Mouse (Mus musculus) midbrain, embryonic 14.5 days (tissue): ENCODE results near the gene Uaca. TPM values are rescaled to one million over a fixed set of nuclear protein-coding genes. Genes with fewer than 3 reads are reported as not detected.

Experiments
- ATAC-seq: fragments of 200-750 bp; cut with Nextera tagmentation; 2 replicates; pipeline ENCODE4 v1.8.0; 2017; ENCODE audit warnings: moderate number of reproducible peaks, moderate library complexity; ENCODE audit not compliant: low FRiP score, low TSS enrichment
- DNase-seq: peaks from one replicate; pipeline ENCODE4 v3.0.0-alpha.2; 2015
- H3K27ac ChIP-seq: fragments of 300-500 bp; sonication (generic); replicated peaks from 2 replicates; pipeline ENCODE4 v1.5.1; 2014; ENCODE audit warnings: mild to moderate bottlenecking, low read depth, low read length, moderate library complexity
- H3K27me3 ChIP-seq: fragments of 300-500 bp; sonication (generic); 2 replicates; pipeline ENCODE4 v1.6.1; 2014; ENCODE audit warnings: low read length, control low read depth, mixed read lengths; ENCODE audit not compliant: control insufficient read depth, insufficient read depth
- H3K36me3 ChIP-seq: fragments of 300-500 bp; sonication (generic); 2 replicates; pipeline ENCODE4 v1.6.1; 2014; ENCODE audit warnings: low read length, control low read depth; ENCODE audit not compliant: control insufficient read depth, insufficient read depth
- H3K4me1 ChIP-seq: fragments of 300-500 bp; sonication (generic); 2 replicates; pipeline ENCODE4 v1.6.1; 2014; ENCODE audit warnings: mild to moderate bottlenecking, antibody characterized with exemption, low read length, control low read depth; ENCODE audit not compliant: control insufficient read depth, insufficient read depth
- H3K4me2 ChIP-seq: fragments of 300-500 bp; sonication (generic); 2 replicates; pipeline ENCODE4 v1.6.1; 2014; ENCODE audit warnings: mild to moderate bottlenecking, low read length, moderate library complexity
- H3K4me3 ChIP-seq: fragments of 300-500 bp; sonication (generic); replicated peaks from 2 replicates; pipeline ENCODE4 v1.5.1; 2014; ENCODE audit warnings: low read depth, low read length
- H3K9ac ChIP-seq: fragments of 300-500 bp; sonication (generic); replicated peaks from 2 replicates; pipeline ENCODE4 v1.6.1; 2014; ENCODE audit warnings: mild to moderate bottlenecking, low read length, moderate library complexity
- H3K9me3 ChIP-seq: fragments of 300-500 bp; sonication (generic); 2 replicates; pipeline ENCODE4 v1.6.1; 2016; ENCODE audit warnings: low read length, control low read depth, mixed read lengths; ENCODE audit not compliant: control insufficient read depth
- WGBS: fragments of 180-500 bp; shearing (Covaris S2); extraction: QIAGEN DNeasy Blood & Tissue Kit; methylation state at CpG from one replicate; pipeline ENCODE4 v1.1.7; 2014; 5-methylcytosine and 5-hydroxymethylcytosine counted together
- polyA plus RNA-seq: library from polyadenylated mRNA; unstranded; fragments of >200 nt; fragmentation: Nextera tagmentation; extraction: Ambion mirVana; gene quantifications from 2 replicates; pipeline ENCODE4 v1.2.1, GENCODE M21; 2014

The Uaca gene
- polyA plus RNA-seq, 1 experiment from 2014 or later, result 13.8 TPM

GRCm38 (mm10) chr9:60836151-60836550 is 41.8 kb downstream of the Uaca start:
- no peak overlapping the region for H3K9ac ChIP-seq
- no peak overlapping the region for H3K4me2 ChIP-seq
- peaks cover 13% of the 10 kb centered on the region for H3K4me1 ChIP-seq
- DNase-seq (no peak), ATAC-seq (no peak)
- no peaks in the 10 kb centered on the region for H3K27me3 ChIP-seq
- H3K36me3 ChIP-seq, result no peaks in the 10 kb centered on the region
- no peaks in the 10 kb centered on the region for H3K9me3 ChIP-seq
- no peak overlapping the region for H3K27ac ChIP-seq
- WGBS, result 67% methylated on average over 5 of the region's 5 CpGs
- no peak overlapping the region for H3K4me3 ChIP-seq

GRCm38 (mm10) chr9:60837078-60837448 is 42.7 kb downstream of the Uaca start:
- Histone ChIP-seq H3K27ac (no peak overlapping the region), H3K4me1 (peaks cover 13% of the 10 kb centered on the region), H3K9me3 (no peaks in the 10 kb centered on the region), H3K4me2 (peak overlapping the region; percentile 52), H3K27me3 (no peaks in the 10 kb centered on the region), H3K36me3 (no peaks in the 10 kb centered on the region), H3K9ac (no peak overlapping the region), H3K4me3 (no peak overlapping the region)
- no peak for DNase-seq
- no peak for ATAC-seq
- WGBS, result 47% methylated on average over 4 of the region's 4 CpGs

GRCm38 (mm10) chr9:60837449-60838141 is 43.3 kb downstream of the Uaca start:
- Histone ChIP-seq H3K27ac (peak overlapping the region; percentile 39; the same call in 1 of the 2 replicates), H3K27me3 (no peaks in the 10 kb centered on the region), H3K9me3 (no peaks in the 10 kb centered on the region), H3K4me3 (peak overlapping the region; percentile 22), H3K4me2 (peak overlapping the region; percentile 52), H3K4me1 (peaks cover 13% of the 10 kb centered on the region), H3K36me3 (no peaks in the 10 kb centered on the region), H3K9ac (no peak overlapping the region; the same call in 1 of the 2 replicates)
- 1% methylated on average over 20 of the region's 20 CpGs for WGBS
- ATAC-seq (no peak), DNase-seq (peak; percentile 64)

GRCm38 (mm10) chr9:60838331-60838872 is 44.1 kb downstream of the Uaca start:
- no peak for DNase-seq
- 21% methylated on average over 9 of the region's 9 CpGs for WGBS
- Histone ChIP-seq H3K4me2 (peak overlapping the region; percentile 52), H3K27ac (no peak overlapping the region), H3K27me3 (no peaks in the 10 kb centered on the region), H3K36me3 (no peaks in the 10 kb centered on the region), H3K9ac (no peak overlapping the region), H3K9me3 (no peaks in the 10 kb centered on the region), H3K4me3 (no peak overlapping the region), H3K4me1 (peaks cover 13% of the 10 kb centered on the region)
- no peak for ATAC-seq

- Histone ChIP-seq H3K27me3 (no peaks in the 10 kb centered on the region), H3K4me3 (no peak overlapping the region), H3K4me1 (peaks cover 13% of the 10 kb centered on the region), H3K9ac (no peak overlapping the region), H3K36me3 (no peaks in the 10 kb centered on the region), H3K27ac (no peak overlapping the region), H3K4me2 (no peak overlapping the region), H3K9me3 (no peaks in the 10 kb centered on the region)
- ATAC-seq (no peak), DNase-seq (no peak)
- WGBS, result 38% methylated on average over 5 of the region's 5 CpGs
Measured at GRCm38 (mm10) chr9:60841393-60841792, 47.1 kb downstream of the Uaca start.

- Histone ChIP-seq H3K27ac (no peak overlapping the region), H3K36me3 (no peaks in the 10 kb centered on the region), H3K9ac (no peak overlapping the region), H3K4me1 (peaks cover 2% of the 10 kb centered on the region; the same call in 1 of the 2 replicates), H3K27me3 (no peaks in the 10 kb centered on the region), H3K4me2 (no peak overlapping the region), H3K9me3 (no peaks in the 10 kb centered on the region), H3K4me3 (no peak overlapping the region)
- DNase-seq (no peak), ATAC-seq (no peak)
- WGBS, result 79% methylated on average over 6 of the region's 6 CpGs
Measured at GRCm38 (mm10) chr9:60843415-60844076, 49.2 kb downstream of the Uaca start.

- Histone ChIP-seq H3K27me3 (no peaks in the 10 kb centered on the region), H3K4me3 (no peak overlapping the region), H3K4me2 (no peak overlapping the region), H3K27ac (no peak overlapping the region), H3K9me3 (no peaks in the 10 kb centered on the region), H3K4me1 (peaks cover 4% of the 10 kb centered on the region; the same call in 1 of the 2 replicates), H3K36me3 (no peaks in the 10 kb centered on the region), H3K9ac (no peak overlapping the region)
- DNase-seq (peak; percentile 40), ATAC-seq (no peak)
- 20% methylated on average over 9 of the region's 9 CpGs for WGBS
Measured at GRCm38 (mm10) chr9:60848730-60849129, 54.4 kb downstream of the Uaca start.

- no peak for ATAC-seq
- H3K9me3 ChIP-seq, result no peaks in the 10 kb centered on the region
- H3K4me3 ChIP-seq, result no peak overlapping the region
- no peak overlapping the region for H3K9ac ChIP-seq
- H3K27ac ChIP-seq, result no peak overlapping the region
- DNase-seq, result no peak
- no peaks in the 10 kb centered on the region for H3K36me3 ChIP-seq
- no peaks in the 10 kb centered on the region for H3K27me3 ChIP-seq
- peaks cover 4% of the 10 kb centered on the region; the same call in 1 of the 2 replicates for H3K4me1 ChIP-seq
- H3K4me2 ChIP-seq, result no peak overlapping the region
- 85% methylated on average over 12 of the region's 12 CpGs for WGBS
Measured at GRCm38 (mm10) chr9:60849986-60850385, 55.6 kb downstream of the Uaca start.
